Mouse (Mus musculus) G1E-ER4 (cell line): ENCODE results near the gene Eps8. TPM values are rescaled to one million over a fixed set of nuclear protein-coding genes. Genes with fewer than 3 reads are reported as not detected.

ENCODE experiments used
- GATA1 ChIP-seq: IDR thresholded peaks from one replicate; pipeline ENCODE4 v1.8.0; 2012; ENCODE audit warnings: low read length, inconsistent platforms
- polyA plus RNA-seq: library from polyadenylated mRNA; stranded (reverse); fragments of >175 nt; gene quantifications from 2 replicates; pipeline ENCODE4 v1.2.3, GENCODE M21; 2012

Gene Eps8
- polyA plus RNA-seq, 1 experiment = not detected

GRCm38 (mm10) chr6:137597442-137598058 is 57.1 kb downstream of the Eps8 start:
- TF ChIP-seq GATA1 = no peak

GRCm38 (mm10) chr6:137592582-137592981 is 62.1 kb downstream of the Eps8 start:
- TF ChIP-seq GATA1 = no peak

- TF ChIP-seq GATA1 = no peak
Observed at GRCm38 (mm10) chr6:137589245-137589618, 65.4 kb downstream of the Eps8 start.

DNA sequence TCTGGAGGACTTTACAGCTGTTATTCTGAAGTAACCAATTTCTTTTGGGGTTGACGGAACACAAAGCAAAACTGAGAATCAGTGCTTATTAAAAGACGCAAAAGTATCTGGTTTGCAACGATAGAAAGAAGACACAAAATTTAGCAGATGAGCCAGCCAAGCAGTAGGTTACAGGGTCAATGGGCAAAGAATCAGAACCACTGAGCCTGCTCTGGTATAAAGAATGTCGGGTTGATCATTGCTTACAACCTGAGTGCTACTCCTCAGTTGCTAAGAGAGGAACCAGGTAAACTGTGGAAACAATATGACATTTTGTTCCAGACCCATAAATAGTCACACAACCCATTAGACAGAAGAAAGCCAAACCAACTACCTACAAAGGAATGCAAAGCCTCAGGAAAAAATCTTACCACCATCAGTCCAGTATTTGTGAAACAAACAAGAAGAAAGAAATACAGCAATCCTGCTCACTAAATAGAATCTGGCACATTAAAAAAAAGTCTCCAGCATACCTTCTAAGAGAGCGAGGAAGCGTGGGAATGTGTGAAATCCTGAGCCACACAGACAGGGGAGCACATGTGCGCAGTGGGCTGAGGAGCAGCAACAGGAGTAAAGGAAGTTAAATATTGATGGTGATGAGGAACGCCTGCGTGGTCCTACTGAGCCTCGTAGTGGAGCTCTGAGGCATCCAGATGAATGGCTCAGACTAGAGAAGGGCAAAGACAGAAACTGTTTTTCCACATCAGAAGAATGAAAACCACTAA is 66.0 kb downstream of the Eps8 start:
- no peak for TF ChIP-seq GATA1

GRCm38 (mm10) chr6:137587866-137588265 is 66.8 kb downstream of the Eps8 start:
- no peak for TF ChIP-seq GATA1

DNA sequence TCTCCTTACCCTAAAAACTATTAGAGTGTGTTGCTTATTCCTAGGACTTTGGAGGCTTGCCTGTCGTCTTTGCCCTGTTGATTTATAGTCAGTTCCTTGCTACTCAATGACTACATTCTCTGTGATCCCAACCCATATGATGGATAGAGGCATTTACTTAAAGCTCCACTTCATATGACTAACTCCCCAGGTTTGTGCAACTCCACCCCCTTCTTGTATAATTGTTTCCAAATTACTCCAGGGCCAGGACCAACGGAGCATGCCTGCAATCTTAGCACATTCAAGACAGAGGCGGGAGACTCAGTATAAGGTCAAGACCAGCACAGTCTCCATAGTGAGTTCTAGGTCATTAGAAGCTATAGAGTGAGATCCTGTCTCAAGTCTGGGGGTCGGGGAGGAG is 69.4 kb downstream of the Eps8 start:
- no peak for TF ChIP-seq GATA1

DNA sequence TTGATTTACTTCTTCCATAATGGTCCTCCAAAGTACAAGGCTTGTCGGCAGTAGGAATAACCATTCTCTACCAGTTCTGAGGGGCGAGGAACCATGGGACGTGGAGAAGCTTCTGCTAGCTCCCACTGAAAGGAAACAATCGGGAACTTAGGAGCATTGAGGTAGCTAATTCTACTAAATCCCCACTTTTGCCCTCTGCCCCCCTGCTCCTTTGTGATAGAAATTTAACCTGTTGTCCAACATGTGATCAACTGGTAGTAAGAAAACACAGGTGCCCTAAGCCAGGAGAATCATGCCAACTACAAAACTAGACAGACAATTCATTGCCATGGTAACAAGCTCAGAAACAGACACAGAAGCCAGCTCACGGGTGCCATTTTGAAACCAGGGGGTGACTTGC is 71.6 kb downstream of the Eps8 start:
- TF ChIP-seq GATA1 = no peak

GRCm38 (mm10) chr6:137582207-137582889 is 72.3 kb downstream of the Eps8 start:
- TF ChIP-seq GATA1 = no peak

DNA sequence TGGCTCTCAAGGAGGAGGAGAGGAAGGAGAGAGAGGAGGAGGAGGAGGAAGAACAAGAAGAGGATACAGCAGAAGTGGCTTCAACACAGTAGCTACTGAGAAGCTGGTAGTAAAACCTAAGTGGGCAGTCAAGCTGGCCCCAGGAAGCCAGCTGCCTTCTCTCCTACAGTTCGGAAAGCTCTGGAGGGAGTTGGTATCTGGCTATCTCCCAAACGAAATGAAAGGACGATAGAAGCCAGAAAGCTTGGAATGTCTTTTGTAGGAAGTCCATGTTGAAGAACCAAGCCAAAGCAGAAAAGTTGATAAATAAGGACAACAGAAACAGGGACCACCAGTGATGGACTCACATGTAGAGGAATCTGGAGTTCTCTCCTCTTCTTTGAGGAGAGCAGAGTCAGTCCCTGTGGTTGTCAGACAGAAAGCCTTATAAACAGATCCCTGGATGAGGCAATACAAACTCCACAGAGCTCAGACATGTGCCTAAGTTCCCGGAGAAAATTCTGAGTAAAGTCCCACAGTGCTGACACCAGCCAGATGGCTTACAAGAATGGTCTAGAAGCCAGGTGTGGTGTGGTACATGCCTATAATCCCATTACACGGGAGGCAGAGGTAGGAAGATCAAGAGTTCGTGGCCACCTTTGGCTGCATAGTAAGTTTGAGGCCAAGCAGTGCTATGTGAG is 73.2 kb downstream of the Eps8 start:
- no peak for TF ChIP-seq GATA1

GRCm38 (mm10) chr6:137580503-137580902 is 74.2 kb downstream of the Eps8 start:
- TF ChIP-seq GATA1 = no peak

DNA sequence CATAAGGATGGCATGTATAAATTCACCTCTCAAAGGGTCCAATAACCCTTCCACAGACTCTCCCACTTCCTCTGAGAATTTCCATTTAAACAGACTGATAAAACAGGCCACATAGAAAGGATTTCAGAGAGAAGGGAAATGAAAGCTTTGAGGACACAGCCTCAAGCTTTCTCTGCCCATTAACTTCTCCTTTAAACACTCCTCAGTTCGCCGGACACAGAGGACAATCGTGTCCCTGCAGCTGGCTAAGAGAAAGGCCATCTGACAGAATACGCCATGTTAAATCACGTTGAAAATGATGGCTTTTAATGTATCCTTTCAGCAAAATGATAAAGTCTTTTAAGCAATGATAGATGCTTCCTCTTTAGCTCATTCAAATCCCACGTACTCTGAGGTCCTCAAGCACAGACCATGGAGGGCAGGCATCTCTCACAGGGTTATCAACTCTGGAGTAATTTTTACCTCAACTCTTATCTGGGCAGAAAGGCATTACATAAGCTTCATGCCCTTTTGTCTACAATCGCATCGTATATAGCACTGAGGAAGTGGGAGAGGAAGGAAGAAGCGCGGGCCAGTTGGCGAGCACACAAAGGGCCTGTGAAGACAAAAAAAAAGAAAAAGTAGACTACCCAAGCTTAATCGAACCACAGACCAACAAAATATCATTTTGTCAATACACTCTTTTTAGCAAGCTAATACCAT is 77.9 kb downstream of the Eps8 start:
- TF ChIP-seq GATA1 = no peak

- no peak for TF ChIP-seq GATA1
Observed at GRCm38 (mm10) chr6:137576091-137576490, 78.6 kb downstream of the Eps8 start.

DNA sequence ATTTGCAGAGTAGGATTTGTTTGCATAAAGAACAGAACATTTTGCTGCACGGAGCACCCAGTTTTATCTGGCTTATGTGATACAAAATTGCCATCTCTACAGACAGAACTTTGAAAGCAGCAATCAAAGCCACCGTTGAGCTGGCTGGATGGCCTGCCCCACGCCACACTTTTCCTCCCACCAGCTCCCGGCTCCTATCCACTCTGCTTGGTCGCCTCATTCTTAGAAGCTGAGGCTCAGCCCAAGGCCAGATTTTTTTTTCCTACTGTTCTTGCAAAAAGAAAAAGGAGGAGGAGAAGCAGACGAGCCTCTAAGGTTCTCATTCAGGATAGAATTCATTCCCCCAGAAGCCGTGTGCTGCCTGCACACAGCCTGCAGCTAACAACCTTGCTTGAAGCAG is 80.8 kb downstream of the Eps8 start:
- TF ChIP-seq GATA1 = no peak

- no peak for TF ChIP-seq GATA1
Observed at GRCm38 (mm10) chr6:137570718-137571131, 84.0 kb downstream of the Eps8 start.

- no peak for TF ChIP-seq GATA1
Observed at GRCm38 (mm10) chr6:137570019-137570418, 84.7 kb downstream of the Eps8 start.
